Mouse (Mus musculus) ES-E14 (cell line): ENCODE results near the gene Zbp1. TPM values are rescaled to one million over a fixed set of nuclear protein-coding genes. Genes with fewer than 3 reads are reported as not detected.

Experiments
- DNase-seq: peaks from one replicate; pipeline ENCODE4 v3.0.0-alpha.2; 2013; ENCODE audit warnings: low read depth, low spot score
- H3K27ac ChIP-seq: 2 replicates; pipeline ENCODE4 v1.5.1; 2012; ENCODE audit warnings: low read depth, mild to moderate bottlenecking, low read length, moderate library complexity, mixed read lengths; ENCODE audit not compliant: poor library complexity, insufficient read depth, severe bottlenecking
- H3K36me3 ChIP-seq: 2 replicates; pipeline ENCODE4 v1.6.1; 2012; ENCODE audit warnings: mild to moderate bottlenecking, low read length, moderate library complexity, mixed read lengths; ENCODE audit not compliant: control insufficient read depth, poor library complexity, insufficient read depth, severe bottlenecking
- H3K4me1 ChIP-seq, 2 experiments: fragments of 150-350 bp in 1 of 2; sonication (generic) in 1 of 2; 2 replicates each; pipeline ENCODE4 v1.6.1; 2012; ENCODE audit warnings: low read length in 2 of 2, mild to moderate bottlenecking in 1 of 2, mixed read lengths in 1 of 2; ENCODE audit not compliant: control insufficient read depth in 2 of 2, insufficient read depth in 2 of 2, poor library complexity in 1 of 2
- H3K4me3 ChIP-seq, 2 experiments: fragments of 150-350 bp in 1 of 2; sonication (generic) in 1 of 2; 2 replicates each; pipeline ENCODE4 v1.5.1; 2012; ENCODE audit warnings: low read length in 2 of 2, low read depth in 1 of 2, mild to moderate bottlenecking in 1 of 2, mixed read lengths in 1 of 2; ENCODE audit not compliant: insufficient read depth in 1 of 2, poor library complexity in 1 of 2, severe bottlenecking in 1 of 2
- H3K9ac ChIP-seq: 2 replicates; pipeline ENCODE4 v1.6.1; 2012; ENCODE audit warnings: low read depth, mild to moderate bottlenecking, low read length, mixed read lengths; ENCODE audit not compliant: poor library complexity, insufficient read depth, severe bottlenecking
- H3K9me3 ChIP-seq: fragments of 150-350 bp; sonication (generic); 2 replicates; pipeline ENCODE4 v1.6.1; 2012; ENCODE audit warnings: low read depth, mild to moderate bottlenecking, low read length; ENCODE audit not compliant: control insufficient read depth, insufficient read depth
- CHD2 ChIP-seq: IDR thresholded peaks from 2 replicates; pipeline ENCODE4 v1.6.1; 2014; ENCODE audit warnings: mild to moderate bottlenecking, low read depth, low read length, inconsistent platforms
- HCFC1 ChIP-seq: IDR thresholded peaks from 2 replicates; pipeline ENCODE4 v1.6.1; 2012; ENCODE audit warnings: low read length, inconsistent platforms, borderline replicate concordance; ENCODE audit not compliant: insufficient read depth
- MAFK ChIP-seq: IDR thresholded peaks from 2 replicates; pipeline ENCODE4 v1.6.1; 2014; ENCODE audit warnings: mild to moderate bottlenecking, low read depth, low read length, inconsistent platforms; ENCODE audit not compliant: insufficient read depth
- ZC3H11A ChIP-seq: IDR thresholded peaks from 2 replicates; pipeline ENCODE4 v1.6.1; 2012; ENCODE audit warnings: low read depth, mild to moderate bottlenecking, inconsistent platforms, low read length, borderline replicate concordance
- ZNF384 ChIP-seq: IDR thresholded peaks from 2 replicates; pipeline ENCODE4 v1.6.1; 2012; ENCODE audit warnings: low read depth, low read length, inconsistent platforms
- in situ Hi-C, 2 experiments: fragments of 600-800 bp; cut with MboI; formaldehyde crosslinking; loops; one replicate each; pipeline ENCODE4 v1.15.1; 2025; ENCODE audit warnings: low sequenced_read_pairs in 2 of 2, inconsistent platforms in 1 of 2; ENCODE audit not compliant: unreplicated experiment in 2 of 2
- total RNA-seq: library from RNA; depleted of rRNA; stranded (reverse); fragments of 300-350 nt; gene quantifications from 2 replicates; pipeline ENCODE4 v1.2.3, GENCODE M21; 2012; rRNA removed

Gene Zbp1
- total RNA-seq, 1 experiment = 0.67 TPM

GRCm38 (mm10) chr2:173156923-173157322, 61.8 kb downstream of the Zbp1 start:
- Histone ChIP-seq H3K4me1 (peaks cover 0 to 4% of the 10 kb centered on the region in 2 experiments; a peak in 1 of 4 replicates), H3K9ac (no peak overlapping the region), H3K9me3 (no peaks in the 10 kb centered on the region), H3K27ac (no peak overlapping the region), H3K4me3 (no peak overlapping the region), H3K36me3 (no peaks in the 10 kb centered on the region)
- no peak for DNase-seq
- TF ChIP-seq ZC3H11A (no peak), MAFK (no peak), CHD2 (no peak), ZNF384 (no peak), HCFC1 (no peak)
- in situ Hi-C loops = no loop called here

Other genes starting within 250 kb of the Zbp1 start
- 0.05 and 0.13 TPM in 2 replicates for gene Spo11, start 241.2 kb downstream of the Zbp1 start, total RNA-seq
- 120 and 123 TPM in 2 replicates for gene Rae1, start 218.8 kb downstream of the Zbp1 start, total RNA-seq
- gene Rbm38, start 198.4 kb downstream of the Zbp1 start, total RNA-seq = 23.9 and 26.7 TPM in 2 replicates
- 3.2 and 8.9 TPM in 2 replicates for gene Ctcfl, start 99.4 kb downstream of the Zbp1 start, total RNA-seq
- gene Pck1, start 65.9 kb downstream of the Zbp1 start, total RNA-seq = 0.22 TPM in 1 of 2 replicates, not detected in the other
- gene Pmepa1, start 57.6 kb upstream of the Zbp1 start, total RNA-seq = 20.3 and 21.6 TPM in 2 replicates